Comparison of ENCODE assay signal across 20 mouse cellular contexts in the genomic region with DNA sequence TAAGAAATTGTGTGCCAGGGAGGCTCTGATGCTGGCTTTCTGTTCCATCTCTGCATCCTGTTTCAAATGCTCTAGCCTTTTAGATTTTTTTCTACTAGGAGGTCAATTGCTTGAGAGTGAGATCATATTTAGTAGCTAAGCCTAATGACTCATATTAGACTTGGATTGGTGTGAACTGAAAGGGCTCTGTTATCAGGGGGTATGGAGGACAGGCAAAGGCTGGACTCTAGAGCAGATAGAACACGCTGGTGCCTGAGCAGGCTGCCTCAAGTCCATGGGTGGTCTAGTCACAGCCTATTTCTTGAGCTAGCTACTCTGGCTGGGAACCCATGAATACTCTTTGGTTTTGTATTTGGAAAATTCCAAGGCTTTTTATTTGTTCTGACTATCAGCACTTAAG.
DNase-seq lines count a peak whose midpoint lies in the region; ATAC-seq and TF ChIP-seq lines count a peak whose summit lies in the region.
"Had no signal": no experiment of that assay in that cellular context is flagged by ENCODE, and none has a peak within 500 bp of the region (broad histone marks: within the 10 kb centered on the region; RNA-seq: fewer than 3 reads in every experiment).

No protein-coding gene starts in this region.

- no peaks in the 10 kb centered on the region for H3K27me3 ChIP-seq in heart, adult 2 months (ENCODE audit: control insufficient read depth, insufficient read depth, low read length)
- no peaks in the 10 kb centered on the region for H3K27me3 ChIP-seq in heart, postnatal 0 days (ENCODE audit: control insufficient read depth, insufficient read depth, low read length)
- no peaks in the 10 kb centered on the region for H3K27me3 ChIP-seq in heart, embryonic 12.5 days (replicated peaks)
- H3K27me3 ChIP-seq in lung, postnatal 0 days (replicated peaks; ENCODE audit: insufficient read depth, low read length): no peaks in the 10 kb centered on the region
- H3K27me3 ChIP-seq in forebrain, postnatal 0 days (ENCODE audit: insufficient read depth, low read length): no peaks in the 10 kb centered on the region
- H3K27me3 ChIP-seq: intestine, embryonic 15.5 days had no signal

- H3K4me1 ChIP-seq in heart, adult 2 months (ENCODE audit: control insufficient read depth, insufficient read depth, low read length): no peaks in the 10 kb centered on the region
- H3K4me1 ChIP-seq in heart, postnatal 0 days (ENCODE audit: control insufficient read depth, insufficient read depth): peaks cover 4% of the 10 kb centered on the region; the same call in 1 of the 2 replicates
- peaks cover 16% of the 10 kb centered on the region; the same call in 1 of the 2 replicates for H3K4me1 ChIP-seq in heart, embryonic 12.5 days (replicated peaks)
- H3K4me1 ChIP-seq in lung, postnatal 0 days (ENCODE audit: insufficient read depth, low read depth, low read length): no peaks in the 10 kb centered on the region
- no peaks in the 10 kb centered on the region for H3K4me1 ChIP-seq in forebrain, postnatal 0 days (ENCODE audit: insufficient read depth)
- H3K4me1 ChIP-seq: forebrain, embryonic 10.5 days; hindbrain, embryonic 10.5 days; intestine, embryonic 15.5 days had no signal

- intact Hi-C loops in heart, adult 2 months (cut with DNase I): no loop called here

- no peak overlapping the region for H3K9ac ChIP-seq in heart, adult 2 months (ENCODE audit: low read depth, low read length)
- no peak overlapping the region for H3K9ac ChIP-seq in heart, postnatal 0 days (replicated peaks; ENCODE audit: low read depth, low read length)
- H3K9ac ChIP-seq in heart, embryonic 12.5 days: no peak overlapping the region
- no peak overlapping the region for H3K9ac ChIP-seq in lung, postnatal 0 days (replicated peaks; ENCODE audit: low read depth)
- H3K9ac ChIP-seq in forebrain, postnatal 0 days: no peak overlapping the region
- H3K9ac ChIP-seq: hindbrain, embryonic 14.5 days; intestine, embryonic 15.5 days had no signal

- no peak for TF ChIP-seq EP300 in heart, adult 2 months (IDR thresholded peaks at IDR 0.05; ENCODE audit: insufficient read depth, low read depth, low read length)
- TF ChIP-seq EP300 in heart, postnatal 0 days (IDR thresholded peaks at IDR 0.05; ENCODE audit: low read depth): no peak
- TF ChIP-seq EP300 in lung, postnatal 0 days (IDR thresholded peaks at IDR 0.05): no peak

- ATAC-seq in heart, postnatal 0 days (ENCODE audit: insufficient read depth, low read depth): peak; percentile 63
- ATAC-seq in heart, embryonic 12.5 days (ENCODE audit: insufficient number of reproducible peaks, low FRiP score): no peak
- ATAC-seq in lung, postnatal 0 days: no peak
- ATAC-seq in forebrain, postnatal 0 days: no peak
- ATAC-seq: forebrain, embryonic 14.5 days; intestine, embryonic 15.5 days had no signal

- peak; percentile 93 for DNase-seq in heart, adult 11 months
- no peak for DNase-seq in heart, adult 2 months
- DNase-seq in heart, postnatal 0 days (ENCODE audit: low spot score): peak; percentile 46
- DNase-seq in lung, postnatal 0 days (ENCODE audit: low spot score): peak; percentile 9
- no peak for DNase-seq in lung, postnatal 36 days
- DNase-seq in forebrain, postnatal 0 days: no peak
- DNase-seq: adrenal gland, adult 2 months; adrenal gland, postnatal 25 days; cerebellum, adult 2 months; cerebellum, postnatal 10 days; gastrocnemius, postnatal 10 days; kidney, adult 18-20 months had no signal

- WGBS in heart, adult 2 months: 50% methylated on average over 1 of the region's 1 CpGs
- WGBS in heart, postnatal 0 days: 38% methylated on average over 1 of the region's 1 CpGs
- 39% methylated on average over 1 of the region's 1 CpGs for WGBS in heart, embryonic 12.5 days
- 75% methylated on average over 1 of the region's 1 CpGs for WGBS in lung, postnatal 0 days
- WGBS in forebrain, postnatal 0 days: 76% methylated on average over 1 of the region's 1 CpGs

- no peaks in the 10 kb centered on the region for H3K79me2 ChIP-seq in heart, adult 2 months (replicated peaks; ENCODE audit: control insufficient read depth, insufficient read depth, low read length)

- H3K9me3 ChIP-seq in heart, postnatal 0 days (replicated peaks; ENCODE audit: control insufficient read depth, low read length): no peaks in the 10 kb centered on the region
- H3K9me3 ChIP-seq in heart, embryonic 12.5 days (replicated peaks): peaks cover 4% of the 10 kb centered on the region; the same call in 1 of the 2 replicates
- no peaks in the 10 kb centered on the region for H3K9me3 ChIP-seq in lung, postnatal 0 days (ENCODE audit: low read length)
- no peaks in the 10 kb centered on the region for H3K9me3 ChIP-seq in forebrain, postnatal 0 days (ENCODE audit: low read length)
- H3K9me3 ChIP-seq: intestine, embryonic 15.5 days had no signal

- H3K27ac ChIP-seq in heart, adult 2 months: no peak overlapping the region
- H3K27ac ChIP-seq in heart, postnatal 0 days (ENCODE audit: low read depth): no peak overlapping the region
- no peak overlapping the region for H3K27ac ChIP-seq in heart, embryonic 12.5 days (ENCODE audit: poor library complexity, severe bottlenecking)
- H3K27ac ChIP-seq in lung, postnatal 0 days (ENCODE audit: low read length): no peak overlapping the region
- no peak overlapping the region for H3K27ac ChIP-seq in forebrain, postnatal 0 days (ENCODE audit: low read depth, low read length)
- H3K27ac ChIP-seq: embryonic facial prominence, embryonic 10.5 days; forebrain, embryonic 10.5 days; hindbrain, embryonic 10.5 days; hindbrain, embryonic 14.5 days; intestine, embryonic 15.5 days had no signal

- no peak overlapping the region for H3K4me2 ChIP-seq in heart, postnatal 0 days (ENCODE audit: low read depth, low read length)
- H3K4me2 ChIP-seq in heart, embryonic 12.5 days: no peak overlapping the region
- H3K4me2 ChIP-seq in lung, postnatal 0 days (replicated peaks; ENCODE audit: low read depth, low read length): no peak overlapping the region
- H3K4me2 ChIP-seq in forebrain, postnatal 0 days (ENCODE audit: low read depth): no peak overlapping the region
- H3K4me2 ChIP-seq: hindbrain, embryonic 14.5 days; intestine, embryonic 15.5 days had no signal

- H3K36me3 ChIP-seq in heart, adult 2 months (ENCODE audit: control insufficient read depth, insufficient read depth, low read length): no peaks in the 10 kb centered on the region
- H3K36me3 ChIP-seq in heart, postnatal 0 days (replicated peaks; ENCODE audit: control insufficient read depth, insufficient read depth, low read length): no peaks in the 10 kb centered on the region
- H3K36me3 ChIP-seq in heart, embryonic 12.5 days: no peaks in the 10 kb centered on the region
- H3K36me3 ChIP-seq in lung, postnatal 0 days (ENCODE audit: insufficient read depth, low read length): no peaks in the 10 kb centered on the region
- H3K36me3 ChIP-seq in forebrain, postnatal 0 days (ENCODE audit: insufficient read depth): no peaks in the 10 kb centered on the region
- H3K36me3 ChIP-seq: embryonic facial prominence, embryonic 10.5 days; forebrain, embryonic 10.5 days; hindbrain, embryonic 10.5 days; intestine, embryonic 15.5 days had no signal

- no peak for TF ChIP-seq CTCF in heart, adult 2 months (IDR thresholded peaks at IDR 0.05)
- TF ChIP-seq CTCF in heart, postnatal 0 days (IDR thresholded peaks at IDR 0.05; ENCODE audit: low read depth): no peak
- TF ChIP-seq CTCF in lung, postnatal 0 days (IDR thresholded peaks at IDR 0.05): no peak
- no peak for TF ChIP-seq CTCF in forebrain, postnatal 0 days (IDR thresholded peaks at IDR 0.05; ENCODE audit: low read depth)

- no peak overlapping the region for H3K4me3 ChIP-seq in heart, adult 2 months
- H3K4me3 ChIP-seq in heart, postnatal 0 days (ENCODE audit: low read depth, low read length): no peak overlapping the region
- H3K4me3 ChIP-seq in heart, embryonic 12.5 days: no peak overlapping the region
- no peak overlapping the region for H3K4me3 ChIP-seq in lung, postnatal 0 days (ENCODE audit: low read depth, low read length)
- H3K4me3 ChIP-seq in forebrain, postnatal 0 days (ENCODE audit: low read depth, low read length): no peak overlapping the region
- H3K4me3 ChIP-seq: embryonic facial prominence, embryonic 10.5 days; erythroblast, embryonic 14.5 days; forebrain, embryonic 10.5 days; hindbrain, embryonic 10.5 days; intestine, embryonic 15.5 days had no signal

- no peak for TF ChIP-seq POLR2A in heart, adult 2 months (IDR thresholded peaks at IDR 0.05; ENCODE audit: insufficient read depth, low read depth, low read length)

Comparison
In these comparisons a context has a peak if more than half of its experiments do, and no peak if none do; other contexts are left out.
1. DNase-seq: peak in heart, adult 11 months (single experiment), heart, postnatal 0 days (single experiment) and lung, postnatal 0 days (single experiment); none in heart, adult 2 months (0 of 2), lung, postnatal 36 days (single experiment) and forebrain, postnatal 0 days (single experiment).